In genomic region chr10:37349261-37349660, GRCm38 (mm10) we compare ENCODE assay signal across 31 mouse cellular contexts.
"Had no signal": no experiment of that assay in that cellular context is flagged by ENCODE, and none has a peak within 500 bp of the region (broad histone marks: within the 10 kb centered on the region; RNA-seq: fewer than 3 reads in every experiment).

No protein-coding gene starts in this region.

- H3K27ac ChIP-seq: limb, embryonic 10.5 days; limb, embryonic 12.5 days; limb, embryonic 13.5 days; liver, embryonic 13.5 days; liver, embryonic 14.5 days; liver, embryonic 15.5 days; lung, embryonic 15.5 days; macrophage; midbrain, embryonic 10.5 days; midbrain, embryonic 12.5 days; midbrain, embryonic 13.5 days; midbrain, embryonic 15.5 days; neural tube, embryonic 12.5 days; neural tube, embryonic 13.5 days had no signal

- H3K4me3 ChIP-seq: limb, embryonic 10.5 days; limb, embryonic 12.5 days; limb, embryonic 13.5 days; limb, embryonic 15.5 days; liver, embryonic 13.5 days; liver, embryonic 15.5 days; lung, embryonic 15.5 days; megakaryocyte, embryonic 14.5 days; midbrain, embryonic 10.5 days; midbrain, embryonic 12.5 days; midbrain, embryonic 13.5 days; midbrain, embryonic 15.5 days; myocyte; neural tube, embryonic 12.5 days; neural tube, embryonic 13.5 days had no signal

- H3K9me3 ChIP-seq: limb, embryonic 10.5 days; limb, embryonic 12.5 days; limb, embryonic 13.5 days; limb, embryonic 15.5 days; liver, embryonic 13.5 days; liver, embryonic 15.5 days; lung, embryonic 15.5 days; megakaryocyte, embryonic 14.5 days; midbrain, embryonic 10.5 days; midbrain, embryonic 12.5 days; midbrain, embryonic 13.5 days; midbrain, embryonic 15.5 days; neural tube, embryonic 12.5 days; neural tube, embryonic 13.5 days had no signal

- ATAC-seq: liver, postnatal 0 days; lung, postnatal 0 days; midbrain, embryonic 13.5 days; midbrain, embryonic 15.5 days; midbrain, embryonic 16.5 days had no signal

- H3K9ac ChIP-seq: limb, embryonic 12.5 days; limb, embryonic 13.5 days; limb, embryonic 15.5 days; liver, embryonic 13.5 days; liver, embryonic 14.5 days; liver, embryonic 15.5 days; liver, postnatal 0 days; lung, embryonic 14.5 days; lung, embryonic 15.5 days; midbrain, embryonic 12.5 days; midbrain, embryonic 13.5 days; midbrain, embryonic 15.5 days; neural tube, embryonic 12.5 days; neural tube, embryonic 13.5 days had no signal

- DNase-seq: left cerebral cortex, postnatal 4 days; liver; liver, embryonic 13.5 days; liver, postnatal 0 days; lung, adult 18-20 months; lung, adult 2 months; lung, embryonic 14.5 days; lung, postnatal 14 days; lung, postnatal 36 days; lung, postnatal 4 days; midbrain, embryonic 14.5 days had no signal

- H3K4me2 ChIP-seq: limb, embryonic 12.5 days; limb, embryonic 13.5 days; limb, embryonic 15.5 days; liver, embryonic 11.5 days; liver, embryonic 13.5 days; liver, embryonic 15.5 days; lung, embryonic 14.5 days; lung, embryonic 15.5 days; midbrain, embryonic 11.5 days; midbrain, embryonic 12.5 days; midbrain, embryonic 13.5 days; midbrain, embryonic 15.5 days; neural tube, embryonic 12.5 days; neural tube, embryonic 13.5 days had no signal

- H3K36me3 ChIP-seq: limb, embryonic 10.5 days; limb, embryonic 12.5 days; limb, embryonic 13.5 days; limb, embryonic 15.5 days; liver, embryonic 13.5 days; liver, embryonic 15.5 days; lung, embryonic 15.5 days; midbrain, embryonic 10.5 days; midbrain, embryonic 12.5 days; midbrain, embryonic 13.5 days; midbrain, embryonic 15.5 days; neural tube, embryonic 12.5 days; neural tube, embryonic 13.5 days had no signal

- H3K4me1 ChIP-seq: limb, embryonic 10.5 days; limb, embryonic 12.5 days; limb, embryonic 13.5 days; liver, embryonic 13.5 days; liver, embryonic 15.5 days; lung, embryonic 15.5 days; megakaryocyte, embryonic 14.5 days; midbrain, embryonic 15.5 days; neural tube, embryonic 12.5 days; neural tube, embryonic 13.5 days had no signal

- H3K27me3 ChIP-seq: limb, embryonic 12.5 days; limb, embryonic 13.5 days; limb, embryonic 15.5 days; liver, embryonic 13.5 days; liver, embryonic 15.5 days; lung, embryonic 15.5 days; megakaryocyte, embryonic 14.5 days; midbrain, embryonic 12.5 days; midbrain, embryonic 13.5 days; midbrain, embryonic 15.5 days; neural tube, embryonic 12.5 days; neural tube, embryonic 13.5 days had no signal
